Mouse (Mus musculus) embryonic fibroblast, embryonic 13.5 days (primary cell): Measurements from ENCODE around the gene Fbxo45.

Source experiments
- CTCF ChIP-seq: IDR thresholded peaks from 2 replicates; pipeline ENCODE4 v1.5.1; 2011; ENCODE audit warnings: mild to moderate bottlenecking, control low read depth, low read length, moderate library complexity, borderline replicate concordance; ENCODE audit not compliant: insufficient read depth
- POLR2A ChIP-seq: IDR thresholded peaks from 2 replicates; pipeline ENCODE4 v1.6.1; 2011; ENCODE audit warnings: low read depth, mild to moderate bottlenecking, control low read depth, low read length, moderate library complexity

GRCm38 (mm10) chr16:32204902-32205301, 42.1 kb downstream of the Fbxo45 start:
- TF ChIP-seq CTCF = no peak
- TF ChIP-seq POLR2A = no peak
